Mouse (Mus musculus): Measurements from ENCODE around the gene Surf4. TPM values are rescaled to one million over a fixed set of nuclear protein-coding genes. Genes with fewer than 3 reads are reported as not detected.
"Not testable (repeated sequence)": the region's sequence is repeated elsewhere in the genome, so short reads cannot be mapped to it uniquely, and the experiment has no call there.

The Surf4 gene
- total RNA-seq, 2 experiments from 2014 or later: 82.1 to 85.7 TPM

DNA sequence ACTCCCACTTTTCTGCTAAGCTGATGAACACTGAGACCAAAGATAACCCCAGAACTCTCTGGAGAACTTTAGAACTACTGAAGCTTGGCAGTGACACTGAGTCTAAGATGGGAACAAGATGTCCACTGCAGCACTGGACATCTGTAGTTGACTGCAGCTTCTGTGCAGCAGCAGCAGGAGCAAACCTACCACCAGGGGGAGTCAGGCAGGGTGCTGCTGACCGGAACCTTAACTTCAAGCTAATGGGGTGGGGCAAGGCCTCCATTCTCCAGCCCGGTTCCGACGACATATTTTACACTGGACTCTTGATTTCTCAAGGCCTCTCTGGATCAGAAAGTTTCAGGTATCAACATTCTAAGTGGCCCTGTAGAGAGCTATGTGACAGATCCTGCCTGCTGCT is 26.6 kb downstream of the Surf4 start:
- intact Hi-C loops (cut with DNase I): loop anchor here (10.0 kb wide), 2 partner anchors 462 to 1402 kb away; partner anchors contain the start of genes C8g, Fbxw5 and Sec16a

DNA sequence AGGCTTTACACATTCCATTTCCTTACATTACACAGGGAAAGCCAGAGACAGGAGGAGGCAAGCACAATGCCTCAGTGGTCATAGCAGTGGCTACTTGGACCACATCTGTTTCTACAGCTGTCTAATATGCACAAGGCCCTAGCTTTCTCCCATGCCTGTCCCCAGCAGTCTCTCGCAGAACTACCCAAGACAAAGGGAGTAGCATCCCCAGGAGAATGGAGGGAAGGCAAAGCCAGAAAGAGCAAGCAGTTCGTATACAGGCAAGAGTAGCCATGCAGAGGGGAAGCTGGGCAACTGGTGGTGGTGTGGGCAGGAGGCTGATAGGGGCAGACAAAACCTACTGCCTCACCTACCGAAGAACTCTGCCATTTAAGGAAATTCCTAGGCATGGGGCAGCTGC is 27.3 kb downstream of the Surf4 start:
- intact Hi-C loops (cut with DNase I): loop anchor here (10.0 kb wide), 2 partner anchors 462 to 1402 kb away; partner anchors contain the start of genes C8g, Fbxw5 and Sec16a

More for the DNA sequence above, 26.6 kb downstream of the Surf4 start:
- no peak for DNase-seq (ENCODE audit: low spot score)

DNA sequence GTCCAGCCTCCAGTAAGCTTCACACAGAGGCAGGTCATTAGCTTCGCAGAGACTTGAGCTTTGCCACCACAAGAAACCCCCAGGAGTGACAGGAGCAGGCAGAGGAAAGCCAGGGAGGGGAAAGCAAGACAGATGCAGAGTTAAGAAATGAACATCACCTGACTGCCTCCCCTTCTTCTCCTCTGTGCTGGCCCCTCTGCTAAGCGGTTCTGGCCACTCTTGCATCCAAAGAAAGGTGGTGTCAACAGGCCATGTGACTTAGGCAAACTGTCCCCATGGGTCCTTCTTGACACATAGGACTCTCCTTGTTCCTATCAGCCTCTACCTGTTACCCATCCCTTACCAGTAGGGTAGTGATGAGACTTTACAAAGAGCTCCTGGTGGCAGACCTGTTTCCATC is 27.8 kb downstream of the Surf4 start:
- DNase-seq (ENCODE audit: low spot score): no peak
- intact Hi-C loops (cut with DNase I): loop anchor here (10.0 kb wide), 2 partner anchors 461 to 1401 kb away; partner anchors contain the start of genes C8g, Fbxw5 and Sec16a

More for the DNA sequence above, 27.3 kb downstream of the Surf4 start:
- no peak for DNase-seq (ENCODE audit: low spot score)

DNA sequence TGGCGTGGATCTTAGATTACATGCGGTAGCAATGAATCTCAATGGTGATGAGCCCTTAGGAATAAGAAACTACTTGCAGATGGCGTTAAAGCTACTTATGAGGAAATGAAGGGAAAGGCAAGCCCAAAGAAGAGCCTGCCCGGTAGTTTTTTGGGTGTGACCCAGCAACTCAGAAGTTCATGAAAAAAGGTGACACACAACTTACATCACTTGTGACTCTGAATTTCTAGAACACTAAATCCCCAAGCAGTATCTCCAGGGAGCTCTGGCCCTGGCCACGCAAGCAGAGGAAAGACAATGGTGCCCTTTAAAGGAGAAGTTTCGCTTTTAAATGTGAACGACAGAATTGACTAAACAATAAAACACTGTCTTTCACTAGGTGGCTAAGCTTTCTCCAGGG is 30.4 kb downstream of the Surf4 start:
- DNase-seq (ENCODE audit: low spot score): no peak
- intact Hi-C loops (cut with DNase I): loop anchor here (5.0 to 10.0 kb wide), 3 partner anchors 59 to 1399 kb away; partner anchors contain the start of genes C8g, Fbxw5, Rexo4 and Sec16a

DNA sequence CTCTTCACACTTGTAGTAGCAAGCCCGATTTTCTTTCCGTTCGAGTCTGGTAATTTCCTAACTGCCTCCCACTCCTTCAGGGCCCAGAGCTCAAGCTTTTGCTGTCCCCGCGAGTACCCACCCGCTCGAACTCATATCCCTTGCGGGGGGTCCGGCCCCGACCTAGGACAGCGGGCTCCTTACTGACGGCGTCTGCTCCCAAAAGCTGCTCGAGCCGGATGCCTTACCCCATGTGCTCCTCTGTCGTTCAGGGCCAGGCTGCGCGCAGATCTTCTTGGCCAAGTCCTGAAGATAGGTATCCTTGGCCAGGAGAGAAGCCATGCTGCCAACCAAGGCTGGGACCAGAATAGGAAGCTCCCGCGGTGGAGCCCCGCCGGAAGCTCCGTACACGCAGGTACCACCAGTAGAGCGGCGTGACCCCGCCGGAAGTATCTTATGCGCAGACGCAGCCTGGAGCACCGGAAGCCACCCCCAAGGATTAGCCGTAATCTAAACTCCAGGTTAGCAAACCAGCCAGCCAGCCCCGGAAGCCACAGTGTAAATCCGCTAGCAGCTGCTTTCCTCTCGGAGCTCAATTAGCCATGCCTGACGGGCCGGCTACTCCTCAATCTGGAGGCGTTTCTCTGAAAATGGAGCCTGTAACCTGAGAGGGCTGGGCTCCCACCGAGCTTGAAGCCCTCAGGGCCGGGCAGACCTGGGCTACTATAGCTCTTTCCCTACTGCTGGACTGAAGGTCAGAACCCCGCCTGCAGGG is 31.1 kb downstream of the Surf4 start, which contains the start of gene Surf6:
Gene Surf6 (minus strand): TSS at position 413 of the 754 bp plus-strand sequence.
- intact Hi-C loops (cut with DNase I): loop anchor here (5.0 to 10.0 kb wide), 3 partner anchors 60 to 1398 kb away; partner anchors contain the start of genes C8g, Fbxw5, Rexo4 and Sec16a
- peak; percentile 89 for DNase-seq (ENCODE audit: low spot score)

DNA sequence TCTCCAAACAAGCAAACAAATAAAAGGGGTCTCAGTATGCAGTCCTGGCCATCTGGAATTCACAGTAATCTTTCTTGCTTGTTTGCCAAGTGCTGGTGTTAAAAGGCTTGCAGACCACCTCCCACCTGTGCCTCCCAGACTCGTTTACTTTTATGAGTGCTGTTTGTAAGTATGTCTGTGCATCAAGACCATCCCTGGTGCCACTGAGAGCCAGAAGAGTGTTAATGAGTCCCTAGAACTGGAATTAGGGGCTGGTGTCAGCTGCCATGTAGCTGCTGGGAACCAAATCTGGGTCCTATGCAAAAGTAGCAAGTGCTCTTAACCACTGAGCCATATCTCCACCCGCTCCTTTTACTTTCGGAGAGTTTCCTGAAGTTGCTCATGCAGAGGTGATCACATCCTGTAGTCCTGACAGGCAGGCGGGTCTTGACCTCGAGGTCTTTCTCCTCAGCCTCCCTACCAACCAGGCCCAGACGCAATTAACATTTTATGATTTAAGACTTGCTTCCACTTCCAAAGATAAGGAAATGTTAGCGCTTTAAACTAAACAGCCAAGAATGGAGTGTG is 31.8 kb downstream of the Surf4 start:
- intact Hi-C loops (cut with DNase I): loop anchor here (2.0 to 10.0 kb wide), 4 partner anchors 60 to 1397 kb away; partner anchors contain the start of genes C8g, Fbxw5, Rexo4 and Sec16a
- no peak for DNase-seq (ENCODE audit: low spot score)

DNA sequence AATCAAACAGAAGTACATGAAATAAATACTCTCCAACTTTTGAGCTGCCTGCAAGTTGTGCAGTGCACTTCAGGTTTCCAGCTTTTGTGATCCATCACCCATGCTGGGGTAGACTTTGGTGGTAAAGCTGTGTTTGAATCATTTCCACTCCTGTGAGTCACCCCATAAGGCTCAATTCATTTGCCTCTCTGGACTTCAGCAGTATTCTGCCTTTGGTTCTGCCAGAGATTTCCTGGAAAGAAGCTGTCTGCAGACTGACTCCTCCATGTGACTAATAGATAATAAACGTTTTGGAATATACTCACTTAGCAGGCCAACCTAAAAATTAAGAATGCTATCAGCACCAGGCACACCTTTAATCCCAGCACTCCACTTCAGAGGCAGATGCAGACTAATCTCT is 33.0 kb downstream of the Surf4 start:
- intact Hi-C loops (cut with DNase I): loop anchor here (2.0 to 10.0 kb wide), 4 partner anchors 62 to 1396 kb away; partner anchors contain the start of genes C8g, Fbxw5, Rexo4 and Sec16a
- DNase-seq (ENCODE audit: low spot score): no peak

DNA sequence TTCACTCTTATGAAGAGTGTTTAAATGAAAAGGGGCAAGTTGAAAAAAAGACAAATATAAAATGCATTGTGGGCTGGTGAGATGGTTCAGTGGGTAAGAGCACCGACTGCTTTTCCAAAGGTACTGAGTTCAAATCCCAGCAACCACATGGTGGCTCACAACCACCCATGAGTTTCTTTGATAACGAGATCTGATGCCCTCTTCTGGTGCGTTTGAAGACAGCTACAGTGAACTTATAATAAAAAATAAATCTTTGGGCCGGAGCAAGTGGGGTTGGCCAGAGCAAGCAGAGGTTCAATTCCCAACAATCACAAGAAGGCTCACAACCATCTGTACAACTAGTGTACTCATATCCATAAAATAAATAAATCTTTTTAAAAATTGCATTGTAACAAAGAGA is 37.8 kb downstream of the Surf4 start:
- intact Hi-C loops (cut with DNase I): no loop called here
- no peak for DNase-seq (ENCODE audit: low spot score)

DNA sequence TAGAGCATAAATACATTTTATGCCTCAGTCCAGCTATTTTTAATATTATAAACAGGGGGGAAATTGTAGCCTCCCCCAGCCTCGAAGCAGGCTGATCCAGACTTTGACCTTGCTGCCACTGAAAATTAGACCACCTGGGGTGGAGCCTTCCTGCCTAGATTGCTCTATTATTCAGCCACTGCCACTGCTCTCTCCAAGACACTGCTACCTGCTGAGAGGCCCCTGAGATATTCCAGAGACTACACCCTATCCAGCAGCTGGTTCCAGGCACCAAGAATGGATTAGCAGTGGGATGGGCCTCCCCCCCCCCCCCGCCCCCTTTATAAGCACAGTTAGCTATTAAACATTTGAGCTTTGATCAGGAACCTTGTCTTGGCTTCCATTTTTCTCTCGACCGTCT is 47.6 kb downstream of the Surf4 start:
- DNase-seq (ENCODE audit: low spot score); intact Hi-C loops (cut with DNase I): not testable (repeated sequence)

DNA sequence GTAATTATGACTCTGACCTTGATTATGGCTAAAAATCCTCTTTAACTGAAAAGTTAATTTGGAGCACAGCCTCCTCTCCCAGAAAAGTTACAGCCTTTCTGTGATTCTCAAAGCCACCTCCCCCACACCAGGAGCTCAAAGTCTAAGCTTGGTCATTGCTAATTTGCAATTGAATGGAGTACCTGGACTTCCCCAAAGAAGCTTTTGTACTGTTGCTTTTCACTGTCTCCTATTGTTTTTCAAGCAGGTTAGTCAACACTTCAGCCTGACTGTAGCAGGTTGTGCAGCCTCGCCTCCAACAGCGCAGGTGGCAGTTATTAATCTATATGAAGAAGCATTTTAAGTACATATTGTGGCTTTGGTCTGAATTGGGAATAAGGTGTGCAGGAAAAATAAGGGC is 48.2 kb downstream of the Surf4 start:
- DNase-seq (ENCODE audit: low spot score); intact Hi-C loops (cut with DNase I): not testable (repeated sequence)

DNA sequence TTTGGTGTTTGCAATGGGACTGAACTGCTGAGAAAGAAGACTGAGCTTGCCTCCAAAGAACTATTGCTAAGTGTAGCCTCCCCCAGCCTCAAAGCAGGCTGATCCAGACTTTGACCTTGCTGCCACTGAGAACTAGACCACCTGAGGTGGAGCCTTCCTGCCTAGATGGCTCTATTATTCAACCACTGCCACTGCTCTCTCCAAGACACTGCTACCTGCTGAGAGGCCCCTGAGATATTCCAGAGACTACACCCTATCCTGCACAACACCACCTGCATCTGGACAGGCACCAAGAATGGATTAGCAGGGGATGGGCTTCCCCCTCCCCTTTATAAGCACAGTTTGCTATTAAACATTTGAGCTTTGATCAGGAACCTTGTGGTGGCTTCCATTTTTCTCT is 55.2 kb downstream of the Surf4 start:
- intact Hi-C loops (cut with DNase I): no loop called here
- DNase-seq (ENCODE audit: low spot score): no peak

DNA sequence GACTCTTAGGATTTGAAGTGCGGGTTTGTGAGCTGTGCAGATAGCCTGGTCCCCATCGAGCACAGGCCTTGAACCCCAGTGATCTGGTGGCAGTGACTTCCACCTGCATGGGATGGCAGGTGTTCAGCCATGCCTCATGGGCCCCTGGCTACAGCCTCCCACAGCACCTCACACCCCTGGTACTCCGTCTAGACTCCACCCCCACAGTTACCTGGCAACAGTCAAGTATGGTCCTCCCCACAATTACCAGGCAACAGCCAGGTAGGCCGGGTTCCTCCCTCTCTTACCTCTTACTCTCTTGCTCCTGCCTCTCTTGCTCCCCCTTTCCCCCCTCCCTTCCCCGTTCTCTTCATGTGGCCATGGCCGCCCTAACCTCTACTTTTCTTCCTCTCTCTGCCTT is 63.1 kb downstream of the Surf4 start:
- DNase-seq (ENCODE audit: low spot score): no peak
- intact Hi-C loops (cut with DNase I): no loop called here

Other genes with a start within 250 kb of the Surf4 start
- not detected for gene Abo, start 68.9 kb downstream of the Surf4 start, total RNA-seq (2021)
- gene Surf6, start 31.0 kb downstream of the Surf4 start, total RNA-seq (2021): 10 to 100 TPM; 12.2 to 13.9 TPM
- gene Med22, start 23.3 kb downstream of the Surf4 start, total RNA-seq (2021): 10 to 100 TPM; 23.7 to 25.6 TPM
- gene Rpl7a, start 23.2 kb downstream of the Surf4 start, total RNA-seq (2021): 100 to 1,000 TPM; 274 to 280 TPM
- 10 to 100 TPM; 14.7 to 14.8 TPM for gene Surf2, start 17.6 kb downstream of the Surf4 start, total RNA-seq (2021)
- 10 to 100 TPM; 49.4 to 49.7 TPM for gene Surf1, start 17.4 kb downstream of the Surf4 start, total RNA-seq (2021)
- not detected for gene Stkld1, start 119 bp upstream of the Surf4 start, total RNA-seq (2021)
- gene Rexo4, start 30.5 kb upstream of the Surf4 start, total RNA-seq (2021): 10 to 100 TPM; 13.9 to 15.2 TPM
- not detected for gene Adamts13, start 39.5 kb upstream of the Surf4 start, total RNA-seq (2021)
- 10 to 100 TPM; 37.3 to 41.6 TPM for gene Cacfd1, start 76.0 kb upstream of the Surf4 start, total RNA-seq (2021)
- gene Slc2a6, start 94.1 kb upstream of the Surf4 start, total RNA-seq (2021): under 1 TPM; 0.25 to 0.39 TPM
- not detected for gene Mymk, start 138.3 kb upstream of the Surf4 start, total RNA-seq (2021)
- gene Adamtsl2, start 145.5 kb upstream of the Surf4 start, total RNA-seq (2021): 10 to 100 TPM; 19.1 to 26.8 TPM
- under 1 TPM; 0.34 to 0.48 TPM for gene Fam163b, start 208.6 kb upstream of the Surf4 start, total RNA-seq (2021)
- 1 to 10 TPM; 2.1 to 2.7 TPM for gene Dbh, start 231.3 kb upstream of the Surf4 start, total RNA-seq (2021)